Mouse (Mus musculus) frontal cortex, postnatal 36 days (tissue): ENCODE results near the gene Tmem11.

Source experiments
- DNase-seq, 2 experiments: peaks; one replicate each; pipeline ENCODE4 v3.0.0; 2022; ENCODE audit warnings: low spot score in 2 of 2

Tmem11 gene

DNA sequence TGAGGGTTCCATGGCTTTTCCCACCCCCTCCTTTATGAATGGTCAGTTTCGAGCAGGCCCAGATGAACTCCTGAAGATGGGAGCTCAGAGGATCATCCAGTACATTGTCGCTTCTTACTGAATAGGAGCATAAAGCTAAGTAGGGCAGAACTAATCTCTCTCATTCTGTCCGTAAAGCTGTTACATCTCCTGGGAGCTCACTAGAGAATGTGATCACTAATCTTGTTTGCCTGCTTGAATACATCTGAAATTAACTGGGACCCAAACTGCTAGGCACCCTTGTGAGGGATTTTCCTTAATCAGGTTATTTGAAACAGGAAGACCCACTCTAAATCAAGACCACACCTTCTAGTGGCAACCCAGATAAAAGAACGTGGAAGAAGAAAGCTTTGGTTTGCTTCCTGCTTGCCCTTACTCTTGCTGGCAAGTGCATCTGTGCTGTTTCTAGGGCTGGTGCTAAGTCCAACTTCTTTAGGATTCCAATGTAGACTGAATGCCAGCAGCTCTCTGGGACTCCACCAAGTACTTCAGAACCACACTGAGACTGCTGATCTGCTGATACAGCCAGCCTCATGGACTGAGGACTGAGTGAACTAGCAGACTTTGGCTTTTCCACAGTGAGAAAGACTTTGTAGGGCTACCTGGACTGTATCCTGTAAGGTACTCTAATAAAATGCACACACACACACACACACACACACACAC is 51.7 kb downstream of the Tmem11 start:
- no peak for DNase-seq

DNA sequence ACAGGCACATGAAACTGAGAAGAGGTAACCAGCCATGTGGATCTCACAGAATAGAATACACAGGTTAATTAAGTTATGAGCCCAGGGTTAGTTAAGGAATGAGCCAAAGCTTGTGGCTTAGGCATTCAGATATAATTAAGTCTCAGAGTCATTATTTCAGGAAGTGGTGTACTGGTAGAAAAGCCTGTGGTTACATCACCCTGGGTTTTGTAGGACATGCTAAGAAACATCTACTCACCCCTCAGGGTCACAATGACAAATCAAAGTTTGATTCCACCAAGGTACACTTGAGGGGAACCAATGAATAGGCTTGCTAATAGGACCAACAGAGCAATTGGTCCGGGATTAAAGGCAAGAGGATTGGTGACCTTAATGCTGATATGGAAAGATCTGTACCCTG is 52.4 kb downstream of the Tmem11 start:
- DNase-seq = no peak

DNA sequence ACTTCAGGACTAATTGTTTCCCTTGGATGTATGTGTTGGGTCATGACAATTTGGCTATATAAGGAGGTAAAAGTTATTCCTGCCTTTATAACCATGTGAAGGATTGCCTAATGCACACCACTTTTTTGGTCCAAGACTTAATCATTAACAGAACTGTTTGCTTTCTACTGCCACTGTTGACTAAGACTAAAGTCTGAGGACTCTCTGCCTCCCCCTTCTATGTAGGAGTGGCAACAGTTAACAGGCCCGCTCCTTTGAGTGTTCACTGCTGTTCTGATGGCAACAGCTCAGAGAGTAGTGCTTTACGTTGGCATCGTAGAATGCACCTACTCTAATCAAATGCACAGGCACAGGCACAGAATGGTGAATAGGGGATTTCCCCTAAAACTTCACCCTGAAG is 53.9 kb downstream of the Tmem11 start:
- no peak for DNase-seq

DNA sequence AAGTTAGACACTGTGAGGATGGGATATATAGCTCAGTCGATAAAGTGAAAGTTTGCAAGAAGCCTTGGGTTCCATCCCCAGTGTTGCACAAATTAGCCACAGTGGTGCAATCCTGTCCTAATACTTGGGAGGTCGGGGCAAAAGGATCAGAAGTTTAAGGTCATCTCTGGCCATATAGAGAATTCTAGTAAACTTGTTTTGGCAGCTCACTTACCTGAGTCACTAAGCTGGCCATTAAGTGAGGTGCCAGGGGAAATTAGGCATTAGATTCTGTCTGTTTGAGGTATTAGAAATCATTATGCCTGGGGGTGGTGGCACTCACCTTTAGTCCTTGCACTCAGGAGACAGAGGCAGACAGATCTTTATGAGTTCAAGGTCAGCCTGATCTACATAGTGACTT is 55.3 kb downstream of the Tmem11 start:
- DNase-seq = no peak

DNA sequence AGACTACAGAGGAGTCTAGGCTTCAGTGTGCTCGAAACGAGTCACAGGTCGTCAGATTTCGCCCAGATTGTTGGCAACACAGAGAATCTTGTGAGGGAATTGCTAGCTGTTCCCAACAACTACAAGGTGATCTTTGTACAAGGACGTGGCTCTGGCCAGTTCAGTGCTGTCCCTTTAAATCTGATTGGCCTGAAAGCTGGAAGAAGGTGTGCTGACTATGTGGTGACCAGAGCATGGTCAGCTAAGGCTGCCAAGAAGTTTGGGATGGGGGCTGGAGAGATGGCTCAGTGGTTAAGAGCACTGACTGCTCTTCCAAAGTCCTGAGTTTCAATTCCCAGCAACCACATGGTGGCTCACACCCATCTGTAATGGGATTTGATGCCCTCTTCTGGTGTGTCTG is 62.7 kb downstream of the Tmem11 start:
- no peak for DNase-seq
